Mouse (Mus musculus): ENCODE data around the gene 4933405L10Rik. TPM values are rescaled to one million over a fixed set of nuclear protein-coding genes. Genes with fewer than 3 reads are reported as not detected.

The 4933405L10Rik gene
- polyA plus RNA-seq, 1 experiment from 2014 or later, result 0.11 TPM

DNA sequence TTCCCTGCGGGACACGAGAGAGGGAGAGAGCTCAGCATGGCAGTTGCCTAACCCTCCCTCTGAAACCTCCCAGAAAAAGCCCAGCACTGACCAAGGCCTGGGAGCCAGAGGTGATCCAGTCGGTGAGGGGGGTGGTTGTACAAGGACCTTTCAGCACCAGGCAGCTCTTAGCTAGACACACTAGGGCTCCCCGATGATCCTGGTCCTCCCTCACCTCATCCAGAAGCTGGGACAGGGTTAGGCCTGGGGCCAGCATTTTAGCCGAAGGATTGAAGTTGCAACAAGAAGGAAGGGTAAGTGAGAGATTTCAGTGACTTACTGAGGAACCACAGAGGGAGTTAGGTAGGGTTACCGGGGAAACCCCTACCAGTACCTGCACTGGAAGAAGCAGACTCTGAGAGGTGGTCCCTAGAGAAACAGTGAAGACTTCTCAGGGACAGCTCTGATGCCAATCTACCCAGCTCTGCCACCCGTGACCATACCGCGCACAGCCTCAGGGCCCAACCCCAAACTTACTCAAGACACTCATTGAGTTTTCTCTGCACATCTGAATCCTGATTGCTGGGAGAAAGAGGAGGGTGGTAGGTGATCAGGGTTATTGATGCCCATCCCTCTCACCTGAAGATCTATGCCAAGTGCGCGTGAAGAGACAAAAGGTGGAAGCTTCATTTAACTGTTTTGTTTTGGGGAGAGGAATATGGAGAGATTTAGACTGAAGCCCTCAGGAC lies 7.8 kb upstream of the 4933405L10Rik start:
- Histone ChIP-seq H3K36me3 (ENCODE audit: insufficient read depth, low read length) (peaks cover 6% of the 10 kb centered on the region; the same call in 1 of the 2 replicates), H3K4me3 (replicated peaks; ENCODE audit: low read depth, low read length) (peak overlapping the region; percentile 51; the same call in 1 of the 2 replicates), H3K9ac (ENCODE audit: low read depth, low read length) (peak overlapping the region; percentile 50; the same call in 1 of the 2 replicates), H3K4me1 (replicated peaks; ENCODE audit: insufficient read depth, low read length) (peaks cover 12% of the 10 kb centered on the region; the same call in 1 of the 2 replicates), H3K4me2 (ENCODE audit: low read length) (peak overlapping the region; percentile 92), H3K27me3 (ENCODE audit: insufficient read depth, low read length) (no peaks in the 10 kb centered on the region), H3K9me3 (replicated peaks; ENCODE audit: low read length) (no peaks in the 10 kb centered on the region), H3K27ac (no peak overlapping the region)
- TF ChIP-seq CTCF (IDR thresholded peaks at IDR 0.05; ENCODE audit: low read depth), result no peak
- no peak for DNase-seq (ENCODE audit: low spot score)
- 80% methylated on average over 11 of the region's 11 CpGs for WGBS
- ATAC-seq (replicated peaks; ENCODE audit: low FRiP score, low read depth), result no peak

DNA sequence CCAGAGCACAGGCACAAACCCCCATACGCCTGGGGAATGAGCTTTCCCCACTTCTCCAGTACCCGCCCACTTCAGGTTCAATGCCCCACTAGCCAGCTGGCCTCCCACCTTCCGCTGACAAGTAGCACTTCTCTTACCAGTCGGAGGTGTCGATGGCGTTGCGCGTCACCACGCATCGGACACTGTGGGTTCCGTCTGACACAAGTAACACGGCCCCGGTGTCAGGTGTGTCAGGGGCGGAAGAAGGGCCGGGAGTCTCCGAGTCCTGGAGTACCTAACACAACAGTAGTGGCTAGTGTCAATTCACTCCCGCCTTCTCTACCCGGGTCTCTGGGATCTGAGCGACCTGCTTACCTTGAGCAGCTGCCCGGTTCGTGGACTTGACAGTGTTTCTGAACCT lies 6.9 kb upstream of the 4933405L10Rik start:
- peak; percentile 62 for DNase-seq (ENCODE audit: low spot score)
- no peaks in the 10 kb centered on the region for H3K27me3 ChIP-seq (ENCODE audit: insufficient read depth, low read length)
- H3K9me3 ChIP-seq (replicated peaks; ENCODE audit: low read length), result no peaks in the 10 kb centered on the region
- no peak for TF ChIP-seq CTCF (IDR thresholded peaks at IDR 0.05; ENCODE audit: low read depth)
- H3K9ac ChIP-seq (ENCODE audit: low read depth, low read length), result peak overlapping the region; percentile 50
- peak; percentile 18 for ATAC-seq (replicated peaks; ENCODE audit: low FRiP score, low read depth)
- H3K4me2 ChIP-seq (ENCODE audit: low read length), result peak overlapping the region; percentile 92
- peak overlapping the region; percentile 51 for H3K4me3 ChIP-seq (replicated peaks; ENCODE audit: low read depth, low read length)
- peak overlapping the region; percentile 86 for H3K27ac ChIP-seq
- peaks cover 12% of the 10 kb centered on the region; the same call in 1 of the 2 replicates for H3K4me1 ChIP-seq (replicated peaks; ENCODE audit: insufficient read depth, low read length)
- WGBS, result 0% methylated on average over 21 of the region's 21 CpGs
- H3K36me3 ChIP-seq (ENCODE audit: insufficient read depth, low read length), result peaks cover 6% of the 10 kb centered on the region; the same call in 1 of the 2 replicates

DNA sequence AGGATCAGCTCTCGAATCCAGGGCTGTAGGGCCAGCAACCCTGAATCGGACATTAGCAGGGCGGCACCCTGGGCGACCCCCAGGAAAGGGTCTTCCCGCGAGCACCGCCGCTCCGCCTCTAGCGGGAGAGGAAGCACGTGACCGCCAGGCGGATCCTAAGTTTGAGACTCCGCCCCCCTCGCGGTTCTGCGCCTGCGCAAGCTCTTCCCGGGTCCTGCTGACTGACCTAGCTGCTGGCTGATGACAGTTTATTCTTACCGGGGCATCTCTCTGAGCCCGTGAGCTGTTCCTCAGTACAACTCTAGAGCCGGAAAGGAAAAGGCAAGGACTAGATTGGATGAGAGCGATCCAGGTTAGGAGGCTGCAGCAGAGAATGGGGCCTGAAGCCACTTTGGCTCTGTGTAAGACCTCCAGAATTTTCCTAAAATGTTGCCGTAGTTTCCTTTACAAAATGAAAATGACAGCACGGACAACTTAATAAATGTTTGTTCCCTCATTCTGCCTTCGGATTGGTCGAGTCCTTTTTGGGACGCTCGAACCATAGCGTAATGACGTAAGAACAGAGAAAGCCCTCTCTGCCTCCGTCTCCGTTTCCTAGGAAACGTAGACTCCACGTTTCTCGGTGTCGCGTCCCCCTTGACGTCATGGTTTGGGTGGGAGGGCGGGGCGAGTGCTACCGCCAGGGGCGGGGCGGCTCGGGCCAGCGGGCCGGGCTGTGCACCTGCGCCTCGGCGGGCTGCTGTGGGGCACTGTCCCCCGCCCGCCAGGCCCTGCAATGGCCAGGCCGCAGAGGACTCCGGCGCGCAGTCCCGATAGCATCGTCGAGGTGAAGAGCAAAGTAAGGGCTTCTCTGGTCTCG lies 6.3 kb upstream of the 4933405L10Rik start, which contains the start of the genes Acd and Pard6a:
Acd (minus strand) TSS at position 137 of the 859 bp plus-strand sequence.
Pard6a (plus strand) TSS at position 183 of the 859 bp plus-strand sequence.
- peak within 1 kb of the TSS; percentile 51 for H3K4me3 ChIP-seq (replicated peaks; ENCODE audit: low read depth, low read length)
- peak within 1 kb of the TSS; percentile 92 for H3K4me2 ChIP-seq (ENCODE audit: low read length)
- WGBS, result under 1% methylated on average over 57 of the region's 60 CpGs
- no peaks in the 10 kb centered on the region for H3K9me3 ChIP-seq (replicated peaks; ENCODE audit: low read length)
- peak; percentile 23; the same call in 1 of the 2 replicates for TF ChIP-seq CTCF (IDR thresholded peaks at IDR 0.05; ENCODE audit: low read depth)
- H3K9ac ChIP-seq (ENCODE audit: low read depth, low read length), result peak within 1 kb of the TSS; percentile 50
- H3K27ac ChIP-seq, result peak within 1 kb of the TSS; percentile 86
- H3K4me1 ChIP-seq (replicated peaks; ENCODE audit: insufficient read depth, low read length), result peaks cover 12% of the 10 kb centered on the region; the same call in 1 of the 2 replicates
- ATAC-seq (replicated peaks; ENCODE audit: low FRiP score, low read depth) (peak; percentile 68), DNase-seq (ENCODE audit: low spot score) (peak; percentile 97)
- H3K36me3 ChIP-seq (ENCODE audit: insufficient read depth, low read length), result peaks cover 6% of the 10 kb centered on the region; the same call in 1 of the 2 replicates
- H3K27me3 ChIP-seq (ENCODE audit: insufficient read depth, low read length), result no peaks in the 10 kb centered on the region

DNA sequence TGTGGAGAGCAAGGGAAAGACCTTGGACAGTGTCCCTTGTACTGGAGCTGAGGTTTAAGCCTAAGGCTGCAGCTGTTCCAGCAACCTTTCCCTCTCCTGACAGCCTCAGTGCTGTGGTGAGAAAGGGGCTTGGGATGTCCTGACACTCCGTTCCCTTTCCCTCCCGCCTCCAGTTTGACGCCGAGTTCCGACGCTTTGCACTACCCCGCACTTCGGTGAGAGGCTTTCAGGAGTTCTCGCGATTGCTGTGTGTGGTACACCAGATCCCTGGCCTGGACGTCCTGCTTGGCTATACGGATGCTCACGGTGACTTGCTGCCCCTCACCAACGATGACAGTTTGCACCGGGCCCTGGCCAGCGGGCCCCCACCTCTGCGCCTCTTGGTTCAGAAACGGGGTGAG lies 5.5 kb upstream of the 4933405L10Rik start:
- WGBS, result 38% methylated on average over 18 of the region's 18 CpGs
- no peak for ATAC-seq (replicated peaks; ENCODE audit: low FRiP score, low read depth)

DNA sequence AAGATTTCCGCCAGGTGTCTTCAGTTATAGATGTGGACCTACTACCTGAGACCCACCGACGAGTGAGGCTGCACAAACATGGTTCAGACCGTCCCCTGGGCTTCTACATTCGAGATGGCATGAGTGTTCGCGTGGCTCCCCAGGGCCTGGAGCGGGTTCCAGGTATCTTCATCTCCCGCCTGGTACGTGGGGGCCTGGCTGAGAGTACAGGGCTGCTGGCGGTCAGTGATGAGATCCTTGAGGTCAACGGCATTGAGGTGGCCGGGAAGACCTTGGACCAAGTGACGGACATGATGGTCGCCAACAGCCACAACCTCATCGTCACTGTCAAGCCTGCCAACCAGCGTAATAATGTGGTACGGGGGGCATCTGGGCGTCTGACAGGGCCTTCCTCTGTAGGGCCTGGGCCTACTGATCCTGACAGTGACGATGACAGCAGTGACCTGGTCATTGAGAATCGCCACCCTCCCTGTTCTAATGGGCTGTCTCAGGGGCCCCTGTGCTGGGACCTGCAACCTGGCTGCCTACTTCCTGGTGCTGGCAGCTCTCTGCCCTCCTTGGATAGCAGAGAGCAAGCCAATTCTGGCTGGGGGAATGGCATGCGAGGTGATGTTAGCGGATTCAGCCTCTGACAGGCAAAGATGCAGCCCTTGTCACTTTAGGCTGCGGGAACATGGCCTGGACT lies 4.6 kb upstream of the 4933405L10Rik start:
- Histone ChIP-seq H3K36me3 (ENCODE audit: insufficient read depth, low read length) (peaks cover 6% of the 10 kb centered on the region; the same call in 1 of the 2 replicates), H3K27ac (no peak overlapping the region), H3K27me3 (ENCODE audit: insufficient read depth, low read length) (no peaks in the 10 kb centered on the region), H3K9me3 (replicated peaks; ENCODE audit: low read length) (no peaks in the 10 kb centered on the region), H3K4me1 (replicated peaks; ENCODE audit: insufficient read depth, low read length) (peaks cover 12% of the 10 kb centered on the region; the same call in 1 of the 2 replicates), H3K4me3 (replicated peaks; ENCODE audit: low read depth, low read length) (no peak overlapping the region), H3K9ac (ENCODE audit: low read depth, low read length) (no peak overlapping the region), H3K4me2 (ENCODE audit: low read length) (no peak overlapping the region)
- 93% methylated on average over 24 of the region's 24 CpGs for WGBS
- ATAC-seq (replicated peaks; ENCODE audit: low FRiP score, low read depth) (no peak), DNase-seq (ENCODE audit: low spot score) (no peak)
- TF ChIP-seq CTCF (IDR thresholded peaks at IDR 0.05; ENCODE audit: low read depth), result no peak

More for the DNA sequence above, 5.5 kb upstream of the 4933405L10Rik start:
- Histone ChIP-seq H3K9ac (ENCODE audit: low read depth, low read length) (peak overlapping the region; percentile 42; the same call in 1 of the 2 replicates), H3K9me3 (replicated peaks; ENCODE audit: low read length) (no peaks in the 10 kb centered on the region), H3K4me3 (replicated peaks; ENCODE audit: low read depth, low read length) (peak overlapping the region; percentile 51), H3K4me1 (replicated peaks; ENCODE audit: insufficient read depth, low read length) (peaks cover 12% of the 10 kb centered on the region; the same call in 1 of the 2 replicates), H3K27me3 (ENCODE audit: insufficient read depth, low read length) (no peaks in the 10 kb centered on the region), H3K36me3 (ENCODE audit: insufficient read depth, low read length) (peaks cover 6% of the 10 kb centered on the region; the same call in 1 of the 2 replicates), H3K27ac (peak overlapping the region; percentile 86; the same call in 1 of the 2 replicates), H3K4me2 (ENCODE audit: low read length) (peak overlapping the region; percentile 92)
- no peak for DNase-seq (ENCODE audit: low spot score)
- TF ChIP-seq CTCF (IDR thresholded peaks at IDR 0.05; ENCODE audit: low read depth), result no peak

Measured in kidney, postnatal 0 days (tissue).